Mouse (Mus musculus): Measurements from ENCODE around the gene Sdhaf4. TPM values are rescaled to one million over a fixed set of nuclear protein-coding genes. Genes with fewer than 3 reads are reported as not detected.
"Not testable (repeated sequence)": the region's sequence is repeated elsewhere in the genome, so short reads cannot be mapped to it uniquely, and the experiment has no call there.

Gene Sdhaf4
- polyA plus RNA-seq, 1 experiment from 2014 or later: 65.3 TPM

DNA sequence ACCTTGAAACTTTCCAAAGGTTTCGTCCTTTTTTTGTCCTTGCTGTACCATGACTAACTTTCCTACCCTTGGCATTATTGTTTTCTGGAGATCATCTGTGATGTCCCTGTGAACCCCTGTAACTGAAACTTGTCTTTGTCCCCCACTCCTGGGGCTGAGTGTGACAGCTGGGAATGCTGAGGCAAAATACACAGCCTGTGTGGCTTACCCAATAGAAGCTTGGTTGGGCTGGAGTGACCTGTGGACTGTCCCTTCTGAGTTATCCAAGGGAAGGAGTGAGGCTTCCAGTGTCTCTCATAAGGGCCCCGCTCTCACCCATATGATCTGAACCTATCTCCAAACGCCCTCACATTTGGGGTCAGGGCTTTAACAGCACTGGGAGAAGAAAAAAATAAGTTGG, 8.0 kb downstream of the Sdhaf4 start:
- Histone ChIP-seq H3K27ac (no peak overlapping the region), H3K4me1 (no peaks in the 10 kb centered on the region), H3K4me3 (no peak overlapping the region), H3K9me3 (no peaks in the 10 kb centered on the region), H3K4me2 (no peak overlapping the region), H3K9ac (no peak overlapping the region), H3K27me3 (no peaks in the 10 kb centered on the region), H3K36me3 (peaks cover 18% of the 10 kb centered on the region)
- no peak for ATAC-seq (ENCODE audit: borderline replicate concordance, extremely low read depth, low FRiP score, low TSS enrichment)
- 88% methylated on average over 3 of the region's 3 CpGs for WGBS

DNA sequence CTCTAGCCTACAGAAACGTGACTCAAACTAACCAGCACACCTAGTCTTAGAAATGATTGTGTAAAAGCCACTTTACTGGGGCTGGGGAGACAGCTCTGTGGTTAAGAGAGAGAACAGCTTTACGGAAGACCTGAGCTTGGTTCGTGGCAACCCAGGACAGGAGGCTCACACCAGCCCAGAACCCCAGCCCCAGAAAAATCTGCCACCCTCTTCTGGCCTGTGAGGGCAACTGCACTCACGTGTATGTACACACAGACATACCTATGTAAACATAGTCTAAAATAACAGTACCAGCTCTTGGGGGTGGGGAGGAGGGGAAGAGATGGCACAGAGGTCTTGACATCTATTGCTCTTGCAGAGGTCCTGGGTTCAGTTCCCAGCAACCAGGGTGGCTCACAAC, 10.0 kb downstream of the Sdhaf4 start:
- H3K4me2 ChIP-seq: no peak overlapping the region
- H3K4me1 ChIP-seq: no peaks in the 10 kb centered on the region
- peaks cover 13% of the 10 kb centered on the region for H3K36me3 ChIP-seq
- H3K9ac ChIP-seq: no peak overlapping the region
- no peaks in the 10 kb centered on the region for H3K27me3 ChIP-seq
- no peak overlapping the region for H3K4me3 ChIP-seq
- H3K9me3 ChIP-seq: no peaks in the 10 kb centered on the region
- ATAC-seq (ENCODE audit: borderline replicate concordance, extremely low read depth, low FRiP score, low TSS enrichment): no peak
- WGBS: 82% methylated on average over 4 of the region's 4 CpGs
- no peak overlapping the region for H3K27ac ChIP-seq

DNA sequence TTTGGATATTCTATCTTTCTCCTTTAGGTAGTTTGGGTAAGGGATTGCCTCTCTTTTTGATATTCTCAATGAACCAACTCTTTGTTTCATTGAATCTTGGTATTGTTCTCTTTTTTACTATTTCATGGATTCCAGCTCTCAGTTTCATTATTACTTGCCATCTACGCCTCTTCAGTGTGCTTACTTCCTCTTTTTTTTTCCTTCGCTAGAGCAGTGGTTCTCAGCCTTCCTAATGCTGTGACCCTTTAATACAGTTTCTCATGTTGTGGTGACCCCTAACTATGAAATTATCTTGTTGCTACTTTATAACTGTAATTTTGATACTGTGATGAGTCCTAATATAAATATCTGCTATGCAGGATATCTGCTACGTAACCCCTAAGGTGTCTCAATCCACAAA, 22.3 kb downstream of the Sdhaf4 start:
- no peaks in the 10 kb centered on the region for H3K4me1 ChIP-seq
- ATAC-seq (ENCODE audit: borderline replicate concordance, extremely low read depth, low FRiP score, low TSS enrichment): no peak
- 83% methylated on average over 3 of the region's 3 CpGs for WGBS
- no peaks in the 10 kb centered on the region for H3K9me3 ChIP-seq
- no peaks in the 10 kb centered on the region for H3K36me3 ChIP-seq
- H3K27me3 ChIP-seq: no peaks in the 10 kb centered on the region
- no peak overlapping the region for H3K4me3 ChIP-seq
- no peak overlapping the region for H3K27ac ChIP-seq
- no peak overlapping the region for H3K4me2 ChIP-seq
- H3K9ac ChIP-seq: no peak overlapping the region

DNA sequence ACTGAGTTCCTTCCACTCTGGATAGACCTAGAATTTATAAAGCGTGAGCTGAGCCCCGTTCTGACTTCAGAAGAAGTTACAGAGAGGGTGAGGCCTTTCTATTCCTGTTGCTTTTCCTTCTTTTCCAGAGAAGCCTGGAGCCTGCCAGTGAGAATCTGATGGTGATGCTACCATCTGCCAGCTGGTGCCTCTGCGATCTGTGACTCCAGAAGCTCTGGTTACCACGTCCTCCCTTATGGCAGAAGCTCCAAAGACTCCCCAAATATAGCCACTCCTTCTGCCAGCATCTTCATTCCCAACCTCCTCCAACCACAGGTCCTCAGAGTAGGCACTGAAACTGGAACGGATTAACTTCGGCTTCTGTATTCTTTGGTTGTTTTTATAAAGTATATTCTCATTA, 27.2 kb downstream of the Sdhaf4 start:
- WGBS: 81% methylated on average over 6 of the region's 6 CpGs
- H3K27me3 ChIP-seq: no peaks in the 10 kb centered on the region
- H3K9ac ChIP-seq: no peak overlapping the region
- no peaks in the 10 kb centered on the region for H3K9me3 ChIP-seq
- H3K4me3 ChIP-seq: no peak overlapping the region
- H3K4me2 ChIP-seq: no peak overlapping the region
- H3K27ac ChIP-seq: no peak overlapping the region
- H3K36me3 ChIP-seq: no peaks in the 10 kb centered on the region
- no peaks in the 10 kb centered on the region for H3K4me1 ChIP-seq
- ATAC-seq (ENCODE audit: borderline replicate concordance, extremely low read depth, low FRiP score, low TSS enrichment): no peak

DNA sequence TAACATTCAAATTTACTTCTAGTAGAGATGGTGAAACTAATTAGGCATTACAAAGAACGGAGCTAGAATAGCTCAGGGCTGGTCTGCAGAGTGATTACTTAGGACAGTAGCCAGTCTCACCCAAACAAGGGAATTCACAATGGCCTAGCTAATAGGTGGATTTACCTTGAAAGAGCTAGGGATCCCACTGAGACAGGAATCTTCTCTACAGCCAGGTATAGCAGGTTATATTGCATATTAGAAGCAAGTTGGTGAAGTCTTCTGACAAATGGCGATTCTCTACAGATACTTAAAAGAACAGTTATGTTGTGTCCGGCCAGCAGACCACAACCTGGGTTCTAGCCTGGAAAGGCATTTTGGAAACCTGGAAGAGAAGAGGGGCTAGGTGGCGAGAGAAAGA, 34.3 kb downstream of the Sdhaf4 start:
- not testable (repeated sequence) for H3K9ac ChIP-seq; ATAC-seq (ENCODE audit: borderline replicate concordance, extremely low read depth, low FRiP score, low TSS enrichment); H3K27me3 ChIP-seq; H3K9me3 ChIP-seq; H3K27ac ChIP-seq; H3K4me1 ChIP-seq; H3K4me2 ChIP-seq; H3K36me3 ChIP-seq; H3K4me3 ChIP-seq
- WGBS: 84% methylated on average over 4 of the region's 4 CpGs

DNA sequence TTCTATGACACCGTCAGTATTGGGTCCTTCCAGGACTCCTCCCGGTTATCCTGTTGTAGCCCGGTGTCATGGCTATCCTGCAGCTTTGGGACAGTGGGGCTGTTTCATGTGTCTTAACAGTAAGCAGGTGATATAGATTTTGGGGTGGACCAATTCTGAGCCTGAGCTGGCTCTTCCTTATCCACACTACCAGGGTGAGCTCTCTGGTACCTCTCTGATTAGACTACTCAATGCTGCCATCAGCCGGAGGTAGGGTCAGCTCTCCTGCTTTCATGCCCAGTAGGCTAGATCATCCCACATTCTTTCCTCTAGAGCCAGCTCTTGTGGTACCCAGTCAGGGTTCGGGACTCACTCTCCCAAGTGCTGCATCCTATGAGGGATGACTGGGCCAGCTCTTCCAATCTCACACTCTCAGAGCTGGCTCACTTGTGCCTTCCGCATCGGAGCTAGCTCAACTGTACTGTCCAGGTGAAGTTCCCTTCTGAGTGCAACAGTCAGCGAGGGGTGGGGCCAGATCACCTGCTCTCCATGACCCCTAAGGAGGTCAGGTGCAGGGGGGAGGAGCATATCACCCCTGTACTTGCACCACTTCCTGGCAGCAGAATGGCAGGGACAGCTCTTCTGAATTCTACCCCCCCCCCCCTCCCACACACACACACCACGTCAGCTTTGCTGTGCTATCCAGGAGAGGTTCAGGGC, 37.3 kb downstream of the Sdhaf4 start:
- H3K4me2 ChIP-seq: no peak overlapping the region

DNA sequence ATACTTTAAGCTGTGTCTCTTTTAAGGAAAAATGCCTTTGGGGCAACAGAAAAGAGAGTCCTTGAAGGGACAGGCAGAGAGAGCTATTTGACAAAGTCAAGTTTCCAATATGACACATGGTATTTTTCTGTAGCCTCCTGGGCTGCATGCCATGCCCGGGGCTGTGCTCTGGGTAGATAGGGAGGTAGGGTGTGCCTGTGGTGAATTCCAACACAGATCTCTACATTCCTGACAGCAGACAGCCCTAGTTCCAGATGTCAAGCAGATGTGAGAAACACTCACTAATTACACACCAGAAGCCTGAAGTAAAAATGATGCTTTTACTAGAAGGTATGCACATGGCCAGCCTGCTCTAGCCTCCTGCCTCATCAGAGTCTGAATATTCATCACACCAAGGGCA, 39.2 kb downstream of the Sdhaf4 start:
- no peak for ATAC-seq (ENCODE audit: borderline replicate concordance, extremely low read depth, low FRiP score, low TSS enrichment)
- no peak overlapping the region for H3K4me2 ChIP-seq
- no peaks in the 10 kb centered on the region for H3K36me3 ChIP-seq
- no peaks in the 10 kb centered on the region for H3K27me3 ChIP-seq
- 50% methylated on average over 1 of the region's 1 CpGs for WGBS
- no peaks in the 10 kb centered on the region for H3K9me3 ChIP-seq
- H3K27ac ChIP-seq: no peak overlapping the region
- no peaks in the 10 kb centered on the region for H3K4me1 ChIP-seq
- H3K4me3 ChIP-seq: no peak overlapping the region
- no peak overlapping the region for H3K9ac ChIP-seq

More for the DNA sequence above, 37.3 kb downstream of the Sdhaf4 start:
- no peaks in the 10 kb centered on the region for H3K27me3 ChIP-seq
- no peaks in the 10 kb centered on the region for H3K9me3 ChIP-seq
- no peak overlapping the region for H3K4me3 ChIP-seq
- WGBS: 82% methylated on average over 9 of the region's 9 CpGs
- no peak for ATAC-seq (ENCODE audit: borderline replicate concordance, extremely low read depth, low FRiP score, low TSS enrichment)
- H3K27ac ChIP-seq: no peak overlapping the region
- no peak overlapping the region for H3K9ac ChIP-seq
- H3K36me3 ChIP-seq: no peaks in the 10 kb centered on the region
- H3K4me1 ChIP-seq: no peaks in the 10 kb centered on the region

DNA sequence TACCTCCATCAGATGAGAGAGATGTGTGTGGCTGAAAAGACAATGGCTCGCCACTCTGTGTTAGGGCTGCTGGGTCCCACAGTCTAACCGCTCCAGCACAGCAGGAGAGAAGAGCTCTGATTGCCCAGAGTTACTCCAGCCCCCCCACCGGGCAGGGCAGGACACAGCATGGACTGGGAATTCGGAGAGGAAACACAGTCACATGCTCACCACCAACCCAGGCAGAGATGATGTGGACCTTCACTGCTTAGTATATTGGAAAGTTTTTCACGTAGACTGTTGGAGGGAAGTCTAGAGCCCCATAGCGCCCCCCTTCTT, 46.1 kb downstream of the Sdhaf4 start:
- WGBS: 23% methylated on average over 6 of the region's 6 CpGs
- H3K9ac ChIP-seq: peak overlapping the region; percentile 10; the same call in 1 of the 2 replicates
- peak; percentile 57 for ATAC-seq (ENCODE audit: borderline replicate concordance, extremely low read depth, low FRiP score, low TSS enrichment)

DNA sequence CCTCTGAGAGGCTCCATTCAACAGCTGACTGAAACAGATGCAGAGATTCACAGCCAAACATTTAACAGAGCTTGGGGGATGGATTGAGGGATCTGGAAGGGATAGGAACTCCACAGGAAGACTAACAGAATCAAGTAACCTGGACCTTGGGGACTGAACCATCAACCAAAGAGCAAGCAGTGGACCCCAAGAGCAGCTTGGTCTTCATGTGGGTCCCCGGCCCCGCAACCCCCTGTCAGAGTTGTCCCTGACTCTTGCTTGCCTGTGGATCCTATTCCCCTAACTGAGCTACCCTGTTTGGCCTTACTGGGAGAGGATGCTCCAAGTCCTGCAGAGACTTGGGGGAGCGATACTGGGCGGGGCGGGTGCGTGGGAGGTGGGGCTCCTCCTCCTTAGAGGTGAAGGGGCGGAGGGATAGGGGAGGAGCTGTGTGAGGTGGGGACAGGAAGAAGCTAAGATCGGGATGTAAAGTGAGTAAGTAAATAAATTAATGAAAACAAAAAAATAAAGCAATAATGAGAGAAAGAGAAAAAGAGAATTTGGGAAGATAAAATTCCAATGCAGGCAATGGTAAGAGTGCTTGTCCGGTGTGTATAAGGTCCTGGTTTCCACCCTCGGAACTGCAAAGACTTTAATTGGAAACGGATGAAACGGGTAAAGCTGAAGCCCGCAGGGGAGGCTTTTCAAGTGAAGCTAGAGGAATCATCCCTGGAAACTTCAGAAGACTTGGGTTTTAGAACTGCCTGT, 46.6 kb downstream of the Sdhaf4 start:
- WGBS: 17% methylated on average over 13 of the region's 13 CpGs
- H3K27me3 ChIP-seq: no peaks in the 10 kb centered on the region
- peak overlapping the region; percentile 23 for H3K4me3 ChIP-seq
- no peak overlapping the region for H3K27ac ChIP-seq
- no peaks in the 10 kb centered on the region for H3K36me3 ChIP-seq
- peak overlapping the region; percentile 10; the same call in 1 of the 2 replicates for H3K9ac ChIP-seq
- H3K4me1 ChIP-seq: no peaks in the 10 kb centered on the region
- peak overlapping the region; percentile 48 for H3K4me2 ChIP-seq
- ATAC-seq (ENCODE audit: borderline replicate concordance, extremely low read depth, low FRiP score, low TSS enrichment): peak; percentile 84; the same call in 1 of the 2 replicates
- H3K9me3 ChIP-seq: no peaks in the 10 kb centered on the region

More for the DNA sequence above, 46.1 kb downstream of the Sdhaf4 start:
- Histone ChIP-seq H3K4me2 (peak overlapping the region; percentile 48), H3K27me3 (no peaks in the 10 kb centered on the region), H3K4me3 (peak overlapping the region; percentile 23), H3K9me3 (no peaks in the 10 kb centered on the region), H3K27ac (no peak overlapping the region), H3K4me1 (no peaks in the 10 kb centered on the region), H3K36me3 (no peaks in the 10 kb centered on the region)

DNA sequence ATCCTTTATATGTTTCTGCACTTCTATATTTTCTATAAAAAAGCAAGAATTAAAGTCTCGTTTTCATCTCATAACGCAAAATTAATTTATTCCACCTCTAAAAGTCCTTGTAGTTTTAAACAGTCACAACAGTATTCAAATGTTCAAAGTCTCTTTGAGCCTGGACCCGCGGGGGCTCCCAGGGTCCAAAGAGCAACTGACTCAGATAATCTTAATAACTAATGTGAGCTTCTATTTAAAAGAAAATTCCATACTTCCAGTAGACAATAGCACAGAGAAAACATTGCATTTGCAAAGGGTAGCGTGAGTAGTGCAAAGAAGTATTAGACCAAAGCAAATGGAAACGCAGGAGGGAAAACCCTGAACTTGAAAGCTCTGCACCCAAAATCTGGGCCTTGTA, 47.4 kb downstream of the Sdhaf4 start:
- Histone ChIP-seq H3K9ac (no peak overlapping the region), H3K4me3 (no peak overlapping the region), H3K9me3 (no peaks in the 10 kb centered on the region), H3K4me2 (no peak overlapping the region), H3K27me3 (no peaks in the 10 kb centered on the region), H3K4me1 (no peaks in the 10 kb centered on the region), H3K27ac (no peak overlapping the region), H3K36me3 (no peaks in the 10 kb centered on the region)
- 90% methylated on average over 6 of the region's 6 CpGs for WGBS
- no peak for ATAC-seq (ENCODE audit: borderline replicate concordance, extremely low read depth, low FRiP score, low TSS enrichment)

DNA sequence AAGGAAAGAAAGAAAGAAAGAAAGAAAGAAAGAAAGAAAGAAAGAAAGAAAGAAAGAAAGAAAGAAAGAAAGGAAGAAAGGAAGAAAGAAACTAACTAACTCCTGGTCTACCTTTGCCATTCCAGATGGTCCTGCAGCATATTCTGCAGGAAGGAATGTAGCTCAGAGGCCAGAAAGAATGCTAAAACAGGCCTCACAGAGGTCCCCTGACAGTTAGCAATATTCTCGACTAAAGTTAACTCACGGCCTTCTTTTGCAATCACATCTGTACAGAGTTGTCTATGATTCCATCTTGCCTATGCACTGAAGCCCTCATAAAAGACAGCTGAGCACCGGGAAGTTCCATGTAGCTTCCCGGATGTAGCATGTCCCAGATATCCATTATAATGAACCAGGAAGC, 49.9 kb downstream of the Sdhaf4 start:
- H3K4me3 ChIP-seq: no peak overlapping the region
- 73% methylated on average over 4 of the region's 4 CpGs for WGBS
- no peak overlapping the region for H3K4me2 ChIP-seq
- no peaks in the 10 kb centered on the region for H3K36me3 ChIP-seq
- no peaks in the 10 kb centered on the region for H3K9me3 ChIP-seq
- no peak overlapping the region for H3K27ac ChIP-seq
- H3K4me1 ChIP-seq: no peaks in the 10 kb centered on the region
- no peak for ATAC-seq (ENCODE audit: borderline replicate concordance, extremely low read depth, low FRiP score, low TSS enrichment)
- no peak overlapping the region for H3K9ac ChIP-seq
- no peaks in the 10 kb centered on the region for H3K27me3 ChIP-seq

DNA sequence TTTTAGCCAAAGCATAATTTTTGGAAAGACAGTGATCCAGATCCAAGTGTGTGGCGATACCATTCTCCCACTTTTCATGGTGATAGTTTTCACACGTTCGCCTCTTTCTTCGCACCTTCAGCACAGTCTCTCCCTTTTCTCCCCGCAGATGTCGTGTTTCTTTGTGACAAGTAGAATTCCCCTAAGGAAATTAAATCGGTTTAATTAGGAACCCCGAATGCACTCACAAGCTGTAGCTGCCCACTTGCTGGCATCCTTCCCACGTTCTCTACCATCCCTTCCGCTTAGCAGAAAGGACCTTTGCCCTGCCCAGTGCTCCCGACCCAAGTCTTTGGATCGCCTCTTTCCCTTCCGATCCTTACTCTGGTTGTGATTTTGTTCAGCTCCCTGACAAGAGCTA, 51.5 kb downstream of the Sdhaf4 start:
- H3K27me3 ChIP-seq: no peaks in the 10 kb centered on the region
- no peak overlapping the region for H3K4me2 ChIP-seq
- no peaks in the 10 kb centered on the region for H3K4me1 ChIP-seq
- H3K36me3 ChIP-seq: no peaks in the 10 kb centered on the region
- H3K4me3 ChIP-seq: no peak overlapping the region
- 84% methylated on average over 13 of the region's 13 CpGs for WGBS
- no peak overlapping the region for H3K27ac ChIP-seq
- H3K9me3 ChIP-seq: no peaks in the 10 kb centered on the region
- H3K9ac ChIP-seq: no peak overlapping the region
- ATAC-seq (ENCODE audit: borderline replicate concordance, extremely low read depth, low FRiP score, low TSS enrichment): no peak

Measured in lung, embryonic 15.5 days (tissue).